Mouse (Mus musculus) G1E (cell line): ENCODE results near the gene Cox20.

ENCODE experiments used
- CTCF ChIP-seq: IDR thresholded peaks from 2 replicates; pipeline ENCODE4 v1.5.1; 2012; ENCODE audit warnings: low read depth, low read length, inconsistent platforms, mixed read lengths
- GATA1 ChIP-seq: IDR thresholded peaks from 2 replicates; pipeline ENCODE4 v1.6.1; 2012; ENCODE audit warnings: borderline replicate concordance, low read length, inconsistent platforms, mixed read lengths
- TAL1 ChIP-seq: conservative IDR thresholded peaks from 2 replicates; pipeline ENCODE4 v1.6.1; 2012; ENCODE audit warnings: low read depth, low read length, inconsistent platforms, mixed read lengths

GRCm38 (mm10) chr1:178329017-178329416, 10.1 kb downstream of the Cox20 start:
- TF ChIP-seq CTCF (no peak), GATA1 (no peak), TAL1 (no peak)
